Mouse (Mus musculus): ENCODE measurements around the gene Plch1.

The Plch1 gene

DNA sequence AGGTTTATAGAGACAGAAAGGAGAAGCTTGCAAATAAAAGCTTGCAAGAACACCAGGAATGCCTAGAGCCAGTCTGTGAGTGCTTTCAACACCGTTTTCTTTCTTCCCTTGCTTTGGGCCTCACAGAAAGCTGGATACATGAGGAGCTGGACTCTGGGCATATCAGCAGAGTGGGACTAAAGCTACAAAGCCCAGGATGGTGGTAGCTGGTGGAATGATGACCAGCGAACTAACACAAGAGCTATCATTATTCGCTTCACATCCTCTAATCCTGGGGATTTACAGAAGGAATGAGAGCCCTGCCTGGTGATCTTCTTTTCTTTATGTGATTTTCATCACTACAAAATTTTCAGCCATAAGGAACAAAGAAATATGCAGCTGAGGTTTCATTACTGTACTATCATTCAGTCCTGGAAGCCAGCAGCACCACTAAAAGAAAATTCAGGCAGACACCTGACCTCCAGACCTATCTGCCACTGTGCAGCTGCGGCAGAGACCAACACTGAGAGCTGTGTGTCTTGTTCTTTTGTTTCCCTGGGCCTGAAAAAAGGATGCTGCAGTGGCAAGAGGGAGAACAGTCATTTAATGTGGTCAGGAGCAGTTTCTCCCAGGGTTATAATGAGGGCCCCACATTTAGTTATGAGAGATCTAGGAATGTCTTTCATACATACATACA lies 172.5 kb downstream of the Plch1 start:
- no peak for DNase-seq (ENCODE audit: extremely low spot score, low spot score)

DNA sequence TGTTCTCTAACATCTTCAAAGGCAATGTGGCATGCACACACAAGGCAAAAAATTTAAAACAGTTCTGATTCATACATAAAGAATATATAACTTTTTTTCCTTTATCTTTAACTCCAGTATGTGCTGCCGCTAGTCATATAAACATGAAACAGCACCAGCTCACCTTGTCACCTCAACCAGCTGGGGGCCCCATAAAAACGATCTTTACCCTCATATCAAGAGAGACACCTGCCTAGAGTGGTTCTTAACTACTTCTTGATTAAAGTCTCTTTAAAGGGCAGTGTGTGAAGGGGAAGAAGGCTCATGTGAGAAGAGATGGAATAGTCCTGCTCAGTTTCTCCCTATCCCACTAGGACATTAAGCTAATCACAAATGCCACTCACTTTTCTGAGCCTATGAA lies 205.6 kb downstream of the Plch1 start:
- DNase-seq (ENCODE audit: extremely low spot score, low spot score): no peak

DNA sequence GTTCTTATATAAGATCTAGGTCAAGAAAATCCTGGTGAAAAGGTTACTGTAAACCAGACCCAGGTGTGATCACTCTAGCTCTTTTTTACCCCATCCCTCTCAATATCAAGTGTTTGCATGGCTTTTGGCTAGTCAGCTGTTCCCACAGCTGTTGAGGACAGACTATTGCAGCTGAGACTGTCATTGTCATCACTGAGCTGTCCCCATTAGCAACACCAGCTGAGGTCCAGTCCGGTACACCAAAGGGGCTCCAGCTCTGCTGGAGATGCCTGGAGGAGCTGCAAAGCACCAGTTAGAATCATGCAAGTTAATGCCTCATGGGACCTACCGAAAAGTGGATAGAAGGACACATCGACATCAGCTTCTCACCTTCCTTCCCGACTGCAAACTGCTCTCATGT lies 206.5 kb downstream of the Plch1 start:
- no peak for DNase-seq (ENCODE audit: extremely low spot score, low spot score)

GRCm38 (mm10) chr3:63668779-63669178 lies 230.5 kb downstream of the Plch1 start:
- no peak for DNase-seq (ENCODE audit: extremely low spot score, low spot score)

- no peak for DNase-seq (ENCODE audit: extremely low spot score, low spot score)
Measured at GRCm38 (mm10) chr3:63665307-63665706, 234.0 kb downstream of the Plch1 start.

DNA sequence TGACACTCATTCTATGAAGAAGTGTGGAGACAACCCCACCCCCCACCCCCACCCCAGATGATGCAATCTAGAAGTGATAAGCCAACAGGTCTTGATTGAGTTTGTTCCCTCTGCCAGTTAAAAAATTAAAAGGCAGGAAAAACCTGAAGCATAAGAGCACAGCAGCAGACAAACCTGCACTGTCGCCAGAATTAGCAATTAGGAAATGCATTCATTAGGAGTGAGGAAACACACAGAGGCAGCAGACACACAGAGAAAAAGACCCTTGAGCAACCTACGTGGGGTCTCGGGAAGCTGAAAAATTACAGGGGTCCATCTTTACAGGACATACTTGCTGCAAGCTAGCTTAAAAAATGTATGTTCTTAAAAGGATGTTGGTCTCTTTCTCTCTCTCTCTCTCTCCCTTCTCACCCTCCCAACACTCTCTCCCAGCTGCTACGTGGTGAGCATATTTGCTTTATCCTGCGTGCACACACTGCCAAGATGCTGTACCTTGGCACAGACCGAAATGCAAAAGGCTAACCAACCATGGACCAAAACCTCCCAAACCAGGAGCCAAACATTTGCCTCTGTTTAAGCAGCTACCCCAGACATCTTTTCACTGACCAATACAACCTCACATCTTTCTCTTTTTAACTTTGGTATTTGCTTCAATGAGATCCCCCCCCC lies 234.6 kb downstream of the Plch1 start:
- no peak for DNase-seq (ENCODE audit: extremely low spot score, low spot score)
